Mouse (Mus musculus): ENCODE measurements around the gene Ugcg. TPM values are rescaled to one million over a fixed set of nuclear protein-coding genes. Genes with fewer than 3 reads are reported as not detected.

The Ugcg gene
- total RNA-seq (2021) = 10 to 100 TPM; 28.0 to 29.0 TPM
- long read RNA-seq, experiment 1, full-length matches to known transcripts = 12 of 16 reads
- long read RNA-seq, experiment 1, partial matches to known transcripts = 2 of 16 reads
- long read RNA-seq, experiment 1, other reads (novel, unspliced or antisense) = 2 of 16 reads
- long read RNA-seq, experiment 2, full-length matches to known transcripts = 24 of 31 reads
- long read RNA-seq, experiment 2, partial matches to known transcripts = 3 of 31 reads
- long read RNA-seq, experiment 2, other reads (novel, unspliced or antisense) = 4 of 31 reads

DNA sequence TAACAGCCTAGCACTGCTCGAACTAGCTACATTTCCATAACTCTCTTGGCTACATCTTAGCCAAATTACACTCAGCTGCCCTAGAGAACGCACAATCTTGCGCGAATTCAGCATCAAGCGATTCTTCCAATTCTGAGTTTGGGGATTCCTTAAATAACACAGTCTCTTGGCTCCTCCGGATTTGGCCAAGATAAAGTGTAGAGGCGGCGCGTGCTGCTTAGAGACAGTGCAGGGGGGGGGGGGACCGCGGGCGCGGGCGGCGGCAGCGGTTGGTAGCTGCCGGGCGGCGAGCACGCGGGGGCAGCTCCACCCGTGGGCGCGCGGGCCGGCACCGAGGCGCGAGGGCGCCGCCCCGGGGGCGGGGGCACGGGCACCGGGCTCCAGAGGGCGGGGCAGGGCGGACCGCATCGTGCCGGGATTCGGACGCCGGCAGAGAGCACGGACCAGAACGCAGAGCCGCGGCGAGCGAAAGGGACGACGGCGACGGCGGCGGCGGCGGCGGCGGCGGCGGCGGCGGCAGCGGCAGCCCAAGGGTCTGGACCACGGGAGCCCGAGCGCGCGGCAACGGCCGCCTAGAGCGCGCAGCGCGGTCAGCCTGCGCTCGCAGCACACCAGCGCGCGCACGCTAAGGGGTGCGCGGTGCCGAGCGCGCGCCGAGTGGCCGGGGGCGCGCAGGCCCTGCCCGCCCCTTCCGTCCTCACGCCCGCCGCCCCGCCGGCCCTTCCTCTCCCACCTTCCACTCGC, at the start of gene Ugcg:
Ugcg (plus strand) TSS at position 456 of the 744 bp plus-strand sequence.
- peak; percentile 64 to 78 for DNase-seq (ENCODE audit: low spot score in 2 of 2)

DNA sequence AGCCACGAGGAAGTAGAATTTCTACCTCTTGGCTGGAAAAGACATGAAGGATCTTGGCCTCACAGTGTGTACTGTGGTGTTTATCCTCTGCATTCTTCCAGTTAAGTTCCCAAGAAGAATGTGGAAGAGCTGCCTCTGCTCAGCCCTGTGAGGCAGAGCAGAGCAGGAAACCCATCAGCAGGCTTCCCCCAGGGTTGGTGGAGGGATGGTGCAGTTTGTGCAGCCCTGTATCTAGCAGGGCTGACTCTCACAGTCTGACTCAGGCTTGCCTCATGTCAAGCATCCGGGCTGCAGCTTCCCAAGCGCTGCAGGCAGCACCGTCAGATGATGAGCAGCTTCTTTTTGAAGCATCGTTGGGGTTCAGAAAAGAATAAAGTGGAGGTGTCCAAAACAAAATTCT, 40.0 kb upstream of the Ugcg start:
- DNase-seq (ENCODE audit: low spot score in 2 of 2) = no peak

DNA sequence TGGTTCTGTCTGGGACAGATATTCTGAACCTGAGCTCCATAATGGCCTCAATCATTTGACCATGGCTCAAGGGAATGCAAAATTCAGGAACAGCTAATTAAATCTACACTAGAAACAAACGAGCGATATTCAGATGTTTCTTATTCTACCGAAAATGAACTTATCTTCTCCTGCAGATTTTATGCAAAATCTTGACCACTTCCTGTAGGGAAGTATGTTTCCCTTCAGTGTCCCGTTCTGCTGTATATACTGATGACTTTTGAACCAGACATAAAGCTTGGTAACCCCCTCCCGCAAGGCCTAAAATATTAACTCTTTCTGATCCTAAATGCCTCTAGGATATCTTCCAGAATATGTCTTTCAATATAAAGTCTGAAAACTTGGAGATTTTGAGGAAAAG, 38.1 kb upstream of the Ugcg start:
- DNase-seq (ENCODE audit: low spot score in 2 of 2) = no peak

DNA sequence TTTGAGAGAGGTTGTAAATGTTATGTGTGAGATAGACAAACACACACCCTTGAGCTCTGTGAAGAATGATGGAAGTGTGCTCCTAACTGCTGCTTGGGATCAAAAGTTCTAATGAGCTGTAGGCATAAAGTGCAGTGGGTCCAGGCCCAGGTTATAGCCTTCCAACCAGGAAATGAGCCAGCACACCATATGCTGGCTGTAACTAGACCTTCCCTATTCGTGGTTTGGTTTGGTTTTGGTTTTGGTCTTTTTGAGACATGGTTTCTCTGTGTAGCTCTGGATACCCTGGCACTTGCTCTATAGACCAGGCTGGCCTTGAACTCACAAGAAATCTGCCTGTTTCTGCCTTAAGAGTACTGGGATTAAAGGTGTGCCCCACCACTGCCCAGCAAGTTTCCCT, 37.1 kb upstream of the Ugcg start:
- no peak for DNase-seq (ENCODE audit: low spot score in 2 of 2)

DNA sequence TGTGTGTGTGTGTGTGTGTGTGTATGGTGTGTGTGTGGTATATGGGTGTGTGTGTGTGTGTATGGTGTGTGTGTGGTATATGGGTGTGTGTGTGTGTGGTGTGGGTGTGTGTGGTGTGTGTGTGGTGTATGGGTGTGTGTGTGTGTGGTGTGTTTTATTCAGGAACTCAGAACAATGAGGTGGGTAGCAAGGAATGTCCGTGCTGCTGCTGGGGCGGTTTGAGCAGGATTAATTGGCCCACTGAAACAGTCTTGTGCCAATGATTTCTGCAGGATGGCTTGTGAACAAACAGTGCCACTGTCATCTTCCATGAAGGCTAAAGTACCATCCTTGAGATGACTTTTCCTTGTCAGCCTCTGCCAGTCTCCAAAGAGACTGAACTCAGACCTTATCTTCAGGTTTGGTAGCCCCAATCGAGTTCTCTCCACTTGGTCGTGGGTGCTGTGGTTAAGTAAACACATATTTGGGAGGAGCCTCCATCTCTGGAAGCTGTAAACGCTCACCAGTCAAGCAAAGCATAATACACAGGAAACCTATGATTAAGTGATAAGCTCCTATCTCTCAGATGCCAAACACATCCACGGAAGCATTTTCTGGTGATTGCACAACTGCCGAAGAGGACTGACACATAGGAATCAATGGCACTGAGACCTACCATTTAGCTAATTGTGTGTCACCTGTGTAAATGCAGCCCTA, 32.0 kb upstream of the Ugcg start:
- no peak for DNase-seq (ENCODE audit: low spot score in 2 of 2)

DNA sequence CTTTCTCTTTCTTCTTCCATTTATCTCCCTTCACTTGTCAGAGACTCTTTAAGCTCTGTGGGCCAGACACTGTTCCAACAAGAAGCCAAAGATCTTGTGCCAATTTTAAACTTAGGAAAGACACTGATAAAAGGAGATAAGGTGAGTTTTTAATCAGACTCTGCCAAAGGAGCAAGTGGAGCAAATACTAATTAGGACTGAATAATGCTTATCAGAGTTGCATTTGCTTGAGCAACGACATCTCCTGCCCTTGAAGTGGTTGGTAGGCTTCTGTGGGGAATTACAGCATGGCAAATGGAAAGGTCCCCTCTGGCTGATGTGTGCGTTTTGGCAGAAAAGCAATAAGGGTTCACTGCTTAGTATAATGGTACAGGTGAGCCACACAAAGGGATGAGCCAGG, 31.4 kb upstream of the Ugcg start:
- DNase-seq (ENCODE audit: low spot score in 2 of 2) = no peak

DNA sequence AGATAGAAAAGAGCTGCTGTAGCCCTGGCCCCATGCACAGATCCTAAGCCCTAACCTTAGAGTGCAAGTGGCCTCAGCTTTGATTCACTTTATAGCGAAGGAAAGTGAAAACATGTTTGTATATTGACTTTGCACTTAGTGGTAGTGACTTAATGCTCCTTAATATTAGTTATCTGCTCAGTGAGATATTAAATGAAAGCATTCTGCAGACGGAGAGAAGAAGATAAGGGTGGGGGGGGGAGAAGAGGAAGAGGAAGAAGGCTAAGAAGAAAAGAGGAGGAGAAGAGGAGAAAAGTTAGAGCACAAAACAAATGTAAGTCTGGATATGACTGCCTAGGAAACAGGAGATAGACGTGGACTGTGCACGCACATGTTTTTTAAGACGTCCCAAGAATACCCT, 28.8 kb upstream of the Ugcg start:
- DNase-seq (ENCODE audit: low spot score in 2 of 2) = no peak

DNA sequence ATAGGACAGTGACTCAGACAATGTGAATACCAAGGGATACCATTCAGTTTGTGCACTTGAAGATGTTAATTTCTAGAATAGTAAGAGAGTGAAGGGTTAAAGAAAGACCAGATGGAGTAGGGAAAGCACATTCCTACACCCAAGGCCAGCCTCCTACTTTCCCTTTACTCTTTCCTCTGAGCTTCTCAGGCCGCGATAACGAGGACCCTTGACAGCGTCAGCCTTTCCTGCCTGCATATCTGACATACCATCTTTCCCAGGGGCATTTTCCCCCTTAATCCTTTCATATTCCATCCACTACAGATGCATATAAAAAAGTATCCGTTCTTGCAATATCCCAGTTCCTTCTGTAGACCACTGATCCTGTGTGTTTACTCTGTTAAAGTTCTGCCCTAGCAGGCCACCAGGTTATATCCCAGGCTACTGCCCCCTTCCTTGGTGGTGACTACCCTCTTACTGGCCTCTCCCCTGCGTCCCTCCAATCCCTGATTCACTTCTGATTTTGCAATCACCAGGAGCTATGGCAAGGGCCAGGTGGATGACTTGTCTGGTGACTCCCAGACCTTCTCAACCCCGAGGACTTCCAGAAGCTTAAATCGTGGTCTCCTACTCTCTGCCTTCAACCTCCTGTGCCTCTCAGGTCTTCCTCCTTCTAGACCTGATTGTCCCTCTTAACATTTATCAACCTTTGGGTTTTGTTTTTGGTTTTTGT, 27.9 kb upstream of the Ugcg start:
- no peak for DNase-seq (ENCODE audit: low spot score in 2 of 2)

DNA sequence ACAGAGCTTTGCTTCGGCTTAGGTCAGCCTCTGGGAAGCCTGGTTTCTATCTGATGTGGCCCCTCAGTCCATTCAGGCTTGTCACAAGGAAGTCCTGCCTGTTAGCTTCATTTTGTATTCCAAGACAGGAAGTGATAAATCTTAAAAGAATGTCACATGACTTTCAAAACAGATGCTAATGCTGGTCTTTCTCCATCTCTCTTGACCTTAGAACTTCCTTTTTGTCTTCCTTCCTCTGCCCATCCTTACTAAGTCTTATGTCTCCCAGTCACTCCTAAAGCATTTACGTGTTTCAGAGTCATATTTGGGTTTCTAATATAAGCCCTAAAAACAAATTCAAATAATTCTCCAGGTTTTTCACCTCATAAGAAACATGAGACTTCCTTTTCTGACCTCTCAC, 25.0 kb upstream of the Ugcg start:
- DNase-seq (ENCODE audit: low spot score in 2 of 2) = no peak

DNA sequence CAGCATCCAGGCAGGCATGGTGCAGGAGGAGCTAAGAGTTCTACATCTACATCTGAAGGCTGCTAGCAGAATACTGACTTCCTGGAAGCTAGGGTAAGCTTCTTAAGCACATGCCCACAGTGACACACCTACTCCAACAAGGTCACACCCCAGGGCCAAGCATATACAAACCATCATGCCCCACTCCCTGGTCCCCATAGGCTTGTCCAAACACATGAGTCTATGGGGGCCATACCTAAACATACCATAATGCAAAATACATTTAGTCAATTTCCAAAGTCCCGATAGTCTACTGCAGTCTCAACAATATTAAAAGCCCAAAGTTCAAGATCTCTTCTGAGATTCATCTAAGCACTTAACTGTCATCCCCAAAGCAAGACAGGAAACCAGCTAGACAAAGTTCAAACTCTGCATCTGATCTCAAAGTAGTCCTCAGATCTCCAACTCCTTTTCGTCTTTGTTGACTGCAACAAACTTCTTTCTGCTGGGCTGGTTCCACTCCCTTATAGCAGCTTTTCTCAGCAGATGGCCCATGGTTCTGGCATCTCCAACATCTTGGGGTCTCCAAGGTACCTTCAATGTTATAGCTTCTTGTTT, 21.7 kb upstream of the Ugcg start:
- no peak for DNase-seq (ENCODE audit: low spot score in 2 of 2)

DNA sequence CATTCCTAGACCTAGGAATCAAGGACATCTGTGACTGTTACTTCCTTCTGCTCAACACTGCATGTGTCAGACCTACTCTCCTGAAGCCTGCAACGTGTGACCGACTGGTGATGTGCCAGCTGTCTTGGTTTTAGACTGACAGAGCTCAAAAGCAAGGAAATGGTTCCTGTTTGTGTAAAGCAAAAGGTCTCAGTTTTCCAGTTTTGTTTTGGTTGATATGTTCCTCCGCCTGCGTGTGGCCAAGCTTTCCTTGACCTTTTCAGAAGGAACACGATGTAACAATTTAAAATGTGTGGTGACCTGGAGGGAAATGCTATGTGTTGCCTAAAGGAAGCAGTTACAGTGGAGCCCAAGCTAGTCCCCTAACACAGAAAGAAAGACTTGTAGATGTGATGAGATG, 19.1 kb upstream of the Ugcg start:
- no peak for DNase-seq (ENCODE audit: low spot score in 2 of 2)

DNA sequence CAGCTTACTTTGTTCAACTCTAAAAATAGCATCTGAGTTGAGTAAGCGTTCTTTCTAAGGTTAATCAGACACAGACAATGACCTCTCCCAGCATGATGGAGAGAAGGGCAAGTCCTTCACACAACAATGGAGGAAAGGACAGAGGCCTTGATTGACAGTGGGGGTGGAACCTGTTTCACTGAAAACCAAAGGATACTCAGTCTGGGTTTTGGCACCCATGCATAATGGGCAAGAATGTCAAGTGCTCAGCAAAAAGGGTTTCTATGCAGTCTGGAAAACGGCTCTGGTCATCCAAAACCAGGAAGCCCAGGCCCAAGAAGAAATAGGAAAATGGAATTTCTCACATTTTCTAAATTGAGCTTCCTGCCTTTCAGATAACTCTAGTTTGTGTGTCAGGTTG, 16.4 kb upstream of the Ugcg start:
- DNase-seq (ENCODE audit: low spot score in 2 of 2) = no peak

DNA sequence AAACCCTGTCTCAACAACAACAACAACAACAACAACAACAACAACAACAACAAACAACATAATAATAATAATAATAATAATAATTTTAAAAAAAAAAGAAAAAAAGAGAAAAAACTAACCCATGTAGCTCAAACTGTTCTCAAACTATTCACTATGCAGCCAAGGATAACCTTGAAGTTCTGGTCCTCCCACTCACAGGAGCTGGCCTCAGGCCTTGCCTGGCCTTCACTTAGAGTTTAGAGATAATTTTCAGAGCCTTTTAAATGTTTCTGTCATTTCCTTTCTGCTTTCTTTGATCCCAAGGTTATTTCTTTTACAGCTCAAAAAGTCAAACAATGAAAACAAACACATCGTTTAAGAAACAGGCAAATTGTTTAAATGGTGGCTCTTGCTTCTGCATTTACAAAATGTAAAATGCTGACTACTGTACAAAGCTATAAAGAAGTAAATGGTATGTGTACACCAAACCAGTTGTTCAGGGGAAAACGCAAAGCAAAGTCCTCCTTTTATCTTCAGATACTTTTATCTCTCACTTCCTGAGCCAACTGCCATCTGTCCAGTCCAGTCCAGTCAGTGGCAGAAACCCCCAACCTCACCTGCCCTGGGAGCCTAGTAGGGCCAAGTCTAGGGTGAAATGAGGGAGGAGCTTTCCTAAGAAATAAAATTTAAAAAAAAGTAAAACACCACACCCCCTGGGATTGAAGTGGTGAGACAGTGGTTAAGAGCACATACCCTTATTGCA, 15.7 kb upstream of the Ugcg start:
- DNase-seq (ENCODE audit: low spot score in 2 of 2) = no peak

DNA sequence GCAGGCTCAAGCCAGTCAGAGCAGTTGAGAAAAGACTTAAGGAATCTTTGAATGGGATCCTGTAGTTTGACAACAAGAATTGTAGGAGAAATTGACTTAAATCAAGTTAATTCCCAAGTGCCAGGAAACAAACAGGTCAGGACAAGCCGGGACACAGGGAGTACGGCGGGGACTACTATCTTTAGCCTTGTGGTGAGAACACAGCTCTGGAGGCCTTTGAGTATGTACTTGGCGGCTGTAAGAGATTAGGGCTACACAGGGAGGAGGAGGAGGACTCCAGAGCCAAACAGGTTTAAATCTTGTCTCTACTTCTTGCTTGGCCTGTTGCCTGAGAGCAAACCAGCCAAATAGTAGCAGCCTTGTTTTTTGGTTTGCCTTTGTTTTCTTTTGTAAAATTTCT, 14.1 kb upstream of the Ugcg start:
- no peak for DNase-seq (ENCODE audit: low spot score in 2 of 2)

DNA sequence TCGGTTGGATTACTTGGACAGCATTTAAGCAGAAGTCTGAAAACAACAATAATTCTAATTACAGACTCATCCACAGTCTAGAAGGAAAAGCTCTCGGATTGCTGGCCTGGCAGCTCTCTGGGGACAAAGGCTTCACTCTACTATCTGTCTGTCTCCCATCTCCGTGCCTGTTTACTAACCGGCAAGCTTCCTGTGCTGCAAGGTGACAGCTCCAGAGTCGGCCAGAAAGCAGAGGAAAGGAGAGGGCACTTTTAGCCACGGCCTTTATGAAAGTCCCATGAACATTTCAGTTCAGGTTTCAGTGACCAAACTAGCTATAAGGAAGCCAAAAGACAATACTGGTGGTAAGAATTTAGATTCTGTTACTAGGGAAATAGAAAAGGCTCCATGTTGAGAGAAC, 13.1 kb upstream of the Ugcg start:
- no peak for DNase-seq (ENCODE audit: low spot score in 2 of 2)

DNA sequence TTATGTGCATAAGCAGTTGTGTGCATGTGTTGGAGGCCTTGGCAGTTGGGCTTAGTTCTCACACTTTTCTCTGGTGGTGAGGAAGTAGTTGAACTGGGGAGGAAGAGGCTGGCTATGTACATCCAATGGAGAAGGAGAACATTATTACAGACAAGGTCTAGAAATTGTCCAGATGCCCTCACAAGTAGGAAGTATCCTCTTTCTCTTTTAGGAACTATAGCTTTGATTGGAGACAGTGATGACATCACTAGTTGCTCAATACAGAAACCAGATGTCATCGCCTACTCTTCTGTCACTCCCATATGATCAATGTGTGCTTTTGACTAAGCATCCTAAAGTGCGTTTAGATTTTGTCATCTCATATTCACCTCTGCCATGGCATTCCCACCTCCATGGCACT, 11.5 kb upstream of the Ugcg start:
- no peak for DNase-seq (ENCODE audit: low spot score in 2 of 2)

DNA sequence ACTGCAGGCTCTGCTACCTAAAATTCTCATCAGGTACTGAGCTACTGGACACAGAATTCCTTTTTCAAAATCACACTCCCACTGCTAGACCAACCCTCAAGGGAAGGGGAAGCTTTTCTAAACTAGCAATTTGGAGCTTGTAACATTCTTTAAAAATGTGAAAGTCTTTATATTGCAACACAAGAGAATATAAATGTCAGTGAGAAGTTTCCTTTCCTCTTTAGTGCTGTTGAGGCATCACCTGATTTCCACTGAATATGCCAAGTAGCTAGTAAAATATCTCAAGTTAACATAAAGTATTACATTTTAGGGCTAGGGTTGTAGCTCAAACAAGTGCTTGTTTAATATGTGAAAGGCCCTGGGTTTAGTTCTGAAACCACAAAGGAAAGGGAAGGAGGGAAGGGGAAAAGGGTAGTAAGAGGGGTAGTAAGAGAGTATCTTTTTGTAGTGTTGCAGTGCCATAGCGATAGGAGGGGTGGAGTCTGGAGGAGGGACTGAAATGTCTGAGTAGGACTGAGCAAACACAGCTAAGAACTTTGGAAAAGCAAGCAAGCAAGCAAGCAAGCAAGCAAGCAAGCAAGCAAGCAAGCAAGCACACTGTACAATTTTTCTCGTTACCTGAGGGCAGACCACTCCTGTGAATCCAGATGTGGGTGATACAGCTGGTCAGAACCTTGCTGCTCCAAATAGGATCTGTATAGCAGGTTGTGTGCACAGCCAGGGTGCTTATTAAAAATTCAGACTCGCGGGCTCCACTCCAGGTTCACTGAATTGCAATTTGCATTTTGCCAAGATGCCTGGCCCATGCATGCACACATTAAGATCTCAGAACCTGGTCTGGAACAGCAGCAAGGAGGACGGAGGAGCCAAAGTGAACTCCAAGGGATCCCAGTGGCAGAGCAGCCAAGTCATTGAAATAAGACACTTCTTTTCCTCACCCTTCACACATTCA, 7.5 kb upstream of the Ugcg start:
- DNase-seq (ENCODE audit: low spot score in 2 of 2) = no peak

DNA sequence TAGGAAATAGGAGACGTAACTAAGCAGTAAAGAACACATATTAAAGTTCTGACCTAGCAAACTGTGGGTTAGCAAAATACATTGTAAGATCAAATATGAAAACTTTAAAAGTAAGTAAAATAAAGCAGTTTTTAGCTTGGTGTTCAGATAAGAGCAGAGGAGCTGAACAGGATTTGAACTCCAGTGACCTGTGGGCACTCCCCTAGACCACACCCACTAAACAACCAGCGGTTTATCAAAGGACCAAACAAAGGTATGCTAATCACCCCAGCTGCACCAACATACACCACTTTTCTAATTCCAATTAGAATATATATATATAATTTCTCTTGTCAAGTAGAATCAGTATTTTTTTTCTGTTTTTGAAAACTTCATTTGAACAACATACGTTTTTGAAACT, 3.4 kb upstream of the Ugcg start:
- DNase-seq (ENCODE audit: low spot score in 2 of 2) = no peak

DNA sequence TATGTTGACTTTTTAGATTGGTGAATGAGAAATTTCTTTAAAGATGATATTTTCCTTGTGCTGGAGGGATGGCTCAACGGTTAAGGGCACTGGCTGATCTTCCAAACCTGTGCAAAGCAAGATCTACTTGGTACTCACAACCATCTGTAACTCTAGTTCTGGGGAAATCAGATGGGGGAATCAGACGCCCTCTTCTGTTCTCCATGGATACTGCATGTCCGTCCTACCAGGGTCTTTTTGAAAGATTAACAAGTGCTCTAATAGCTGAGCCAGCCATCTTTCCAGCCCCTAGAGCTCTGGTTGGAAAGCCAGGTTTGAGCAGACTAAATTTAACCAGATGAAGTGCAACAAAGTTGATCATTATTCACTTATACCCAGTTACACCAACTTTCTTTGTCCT, 1.8 kb upstream of the Ugcg start:
- no peak for DNase-seq (ENCODE audit: low spot score in 2 of 2)

DNA sequence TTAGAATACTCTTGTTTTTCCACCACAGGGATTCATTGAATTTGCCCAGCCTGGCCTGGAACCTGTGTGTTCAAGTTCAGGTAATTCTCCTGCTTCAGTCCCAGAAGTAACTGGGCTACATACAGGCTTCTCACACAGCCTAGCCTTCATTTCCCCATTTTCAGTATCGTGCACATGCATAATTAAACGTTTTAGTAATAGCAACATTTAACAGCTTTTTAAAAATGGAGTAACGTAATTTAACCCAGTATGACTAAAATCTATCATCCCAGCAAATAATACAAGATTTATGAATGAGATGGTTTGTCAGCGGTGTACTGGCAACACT, 619 bp upstream of the Ugcg start:
- no peak for DNase-seq (ENCODE audit: low spot score in 2 of 2)

All from gastrocnemius, postnatal 4 days (tissue).